Mouse (Mus musculus): ENCODE measurements around the gene Lypd4. TPM values are rescaled to one million over a fixed set of nuclear protein-coding genes. Genes with fewer than 3 reads are reported as not detected.

The Lypd4 gene
- total RNA-seq, 2 experiments from 2014 or later = not detected

GRCm38 (mm10) chr7:24890281-24891216 is 20.8 kb upstream of the Lypd4 start:
- peak; percentile 93 for ATAC-seq (replicated peaks; ENCODE audit: low FRiP score, poor library complexity, severe bottlenecking)

- 0 out of 2 replicates have a peak, but pooled peaks have one; percentile 3 for ATAC-seq (replicated peaks; ENCODE audit: low FRiP score, poor library complexity, severe bottlenecking)
Observed at GRCm38 (mm10) chr7:24889431-24890220, 19.9 kb upstream of the Lypd4 start.

GRCm38 (mm10) chr7:24887096-24887495 is 17.4 kb upstream of the Lypd4 start:
- ATAC-seq (replicated peaks; ENCODE audit: low FRiP score, poor library complexity, severe bottlenecking) = no peak

- ATAC-seq (replicated peaks; ENCODE audit: low FRiP score, poor library complexity, severe bottlenecking) = no peak
Observed at GRCm38 (mm10) chr7:24886308-24886633, 16.5 kb upstream of the Lypd4 start.

GRCm38 (mm10) chr7:24885468-24886307 is 15.9 kb upstream of the Lypd4 start:
- no peak for ATAC-seq (replicated peaks; ENCODE audit: low FRiP score, poor library complexity, severe bottlenecking)

GRCm38 (mm10) chr7:24884693-24885291 is 15.1 kb upstream of the Lypd4 start:
- ATAC-seq (replicated peaks; ENCODE audit: low FRiP score, poor library complexity, severe bottlenecking) = peak; percentile 6; the same call in 1 of the 2 replicates

- peak; percentile 92 for ATAC-seq (replicated peaks; ENCODE audit: low FRiP score, poor library complexity, severe bottlenecking)
Observed at GRCm38 (mm10) chr7:24883896-24884692, 14.4 kb upstream of the Lypd4 start, which contains the start of gene Rps19. Rps19 (plus strand) TSS chr7:24884371.

- ATAC-seq (replicated peaks; ENCODE audit: low FRiP score, poor library complexity, severe bottlenecking) = no peak
Observed at GRCm38 (mm10) chr7:24882416-24883199, 12.9 kb upstream of the Lypd4 start.

- ATAC-seq (replicated peaks; ENCODE audit: low FRiP score, poor library complexity, severe bottlenecking) = no peak
Observed at GRCm38 (mm10) chr7:24879620-24880019, 9.9 kb upstream of the Lypd4 start.

GRCm38 (mm10) chr7:24877588-24877987 is 7.8 kb upstream of the Lypd4 start:
- ATAC-seq (replicated peaks; ENCODE audit: low FRiP score, poor library complexity, severe bottlenecking) = no peak

GRCm38 (mm10) chr7:24869080-24869479 is 661 bp downstream of the Lypd4 start:
- no peak for ATAC-seq (replicated peaks; ENCODE audit: low FRiP score, poor library complexity, severe bottlenecking)

- 0 out of 2 replicates have a peak, but pooled peaks have one; percentile 17 for ATAC-seq (replicated peaks; ENCODE audit: low FRiP score, poor library complexity, severe bottlenecking)
Observed at GRCm38 (mm10) chr7:24864156-24864555, 5.6 kb downstream of the Lypd4 start.

- ATAC-seq (replicated peaks; ENCODE audit: low FRiP score, poor library complexity, severe bottlenecking) = no peak
Observed at GRCm38 (mm10) chr7:24862853-24863252, 6.9 kb downstream of the Lypd4 start.

GRCm38 (mm10) chr7:24861913-24862312 is 7.8 kb downstream of the Lypd4 start, which contains the start of gene Gm9844:
Gm9844 (plus strand) TSS chr7:24862213.
- no peak for ATAC-seq (replicated peaks; ENCODE audit: low FRiP score, poor library complexity, severe bottlenecking)

- peak; percentile 89 for ATAC-seq (replicated peaks; ENCODE audit: low FRiP score, poor library complexity, severe bottlenecking)
Observed at GRCm38 (mm10) chr7:24859234-24859633, 10.5 kb downstream of the Lypd4 start.

- ATAC-seq (replicated peaks; ENCODE audit: low FRiP score, poor library complexity, severe bottlenecking) = no peak
Observed at GRCm38 (mm10) chr7:24856460-24857120, 13.2 kb downstream of the Lypd4 start.

GRCm38 (mm10) chr7:24853695-24854094 is 16.0 kb downstream of the Lypd4 start:
- ATAC-seq (replicated peaks; ENCODE audit: low FRiP score, poor library complexity, severe bottlenecking) = no peak
